Mouse (Mus musculus) midbrain, postnatal 0 days (tissue): ENCODE data around the gene D130043K22Rik. TPM values are rescaled to one million over a fixed set of nuclear protein-coding genes. Genes with fewer than 3 reads are reported as not detected.

Experiments
- ATAC-seq: fragments of 200-750 bp; cut with Nextera tagmentation; 2 replicates; pipeline ENCODE4 v1.8.0; 2017; ENCODE audit warnings: moderate number of reproducible peaks, mild to moderate bottlenecking, moderate TSS enrichment, moderate library complexity; ENCODE audit not compliant: low FRiP score
- DNase-seq: peaks from one replicate; pipeline ENCODE4 v3.0.0-alpha.2; 2015; ENCODE audit warnings: low spot score
- H3K27ac ChIP-seq: fragments of 300-500 bp; sonication (generic); 2 replicates; pipeline ENCODE4 v1.5.1; 2014; ENCODE audit warnings: low read depth, mild to moderate bottlenecking, low read length, mixed read lengths
- H3K27me3 ChIP-seq: fragments of 300-500 bp; sonication (generic); 2 replicates; pipeline ENCODE4 v1.6.1; 2014; ENCODE audit warnings: low read length, control low read depth, mixed read lengths; ENCODE audit not compliant: insufficient read depth
- H3K36me3 ChIP-seq: fragments of 300-500 bp; sonication (generic); 2 replicates; pipeline ENCODE4 v1.6.1; 2014; ENCODE audit warnings: low read length, control low read depth, mixed read lengths; ENCODE audit not compliant: insufficient read depth
- H3K4me1 ChIP-seq: fragments of 300-500 bp; sonication (generic); 2 replicates; pipeline ENCODE4 v1.6.1; 2014; ENCODE audit warnings: mild to moderate bottlenecking, control low read depth, antibody characterized with exemption, low read length, mixed read lengths; ENCODE audit not compliant: insufficient read depth
- H3K4me2 ChIP-seq: fragments of 300-500 bp; sonication (generic); 2 replicates; pipeline ENCODE4 v1.6.1; 2014; ENCODE audit warnings: low read depth, mild to moderate bottlenecking, low read length, mixed read lengths; ENCODE audit not compliant: poor library complexity, severe bottlenecking
- H3K4me3 ChIP-seq: fragments of 300-500 bp; sonication (generic); 2 replicates; pipeline ENCODE4 v1.5.1; 2014; ENCODE audit warnings: low read depth, mild to moderate bottlenecking, low read length, moderate library complexity
- H3K9ac ChIP-seq: fragments of 300-500 bp; sonication (generic); replicated peaks from 2 replicates; pipeline ENCODE4 v1.6.1; 2014; ENCODE audit warnings: mild to moderate bottlenecking, low read length, moderate library complexity, mixed read lengths; ENCODE audit not compliant: poor library complexity, severe bottlenecking
- H3K9me3 ChIP-seq: fragments of 300-500 bp; sonication (generic); 2 replicates; pipeline ENCODE4 v1.6.1; 2016; ENCODE audit warnings: low read length, control low read depth
- CTCF ChIP-seq: IDR thresholded peaks from 2 replicates; pipeline ENCODE4 v1.5.1; 2016; ENCODE audit warnings: antibody characterized with exemption, mild to moderate bottlenecking
- WGBS: fragments of 180-500 bp; shearing (Covaris S2); extraction: QIAGEN DNeasy Blood & Tissue Kit; methylation state at CpG from one replicate; pipeline ENCODE4 v1.1.7; 2014; 5-methylcytosine and 5-hydroxymethylcytosine counted together
- polyA plus RNA-seq: library from polyadenylated mRNA; unstranded; fragments of >200 nt; fragmentation: Nextera tagmentation; extraction: Ambion mirVana; gene quantifications from 2 replicates; pipeline ENCODE4 v1.2.1, GENCODE M21; 2015
- total RNA-seq: library from RNA; depleted of rRNA; stranded (reverse); fragments of >200 nt; gene quantifications from 2 replicates; pipeline ENCODE4 v1.2.3, GENCODE M21; 2014

The D130043K22Rik gene
- total and polyA plus RNA-seq, 2 experiments from 2014 or later, result 9.4 to 13.8 TPM

DNA sequence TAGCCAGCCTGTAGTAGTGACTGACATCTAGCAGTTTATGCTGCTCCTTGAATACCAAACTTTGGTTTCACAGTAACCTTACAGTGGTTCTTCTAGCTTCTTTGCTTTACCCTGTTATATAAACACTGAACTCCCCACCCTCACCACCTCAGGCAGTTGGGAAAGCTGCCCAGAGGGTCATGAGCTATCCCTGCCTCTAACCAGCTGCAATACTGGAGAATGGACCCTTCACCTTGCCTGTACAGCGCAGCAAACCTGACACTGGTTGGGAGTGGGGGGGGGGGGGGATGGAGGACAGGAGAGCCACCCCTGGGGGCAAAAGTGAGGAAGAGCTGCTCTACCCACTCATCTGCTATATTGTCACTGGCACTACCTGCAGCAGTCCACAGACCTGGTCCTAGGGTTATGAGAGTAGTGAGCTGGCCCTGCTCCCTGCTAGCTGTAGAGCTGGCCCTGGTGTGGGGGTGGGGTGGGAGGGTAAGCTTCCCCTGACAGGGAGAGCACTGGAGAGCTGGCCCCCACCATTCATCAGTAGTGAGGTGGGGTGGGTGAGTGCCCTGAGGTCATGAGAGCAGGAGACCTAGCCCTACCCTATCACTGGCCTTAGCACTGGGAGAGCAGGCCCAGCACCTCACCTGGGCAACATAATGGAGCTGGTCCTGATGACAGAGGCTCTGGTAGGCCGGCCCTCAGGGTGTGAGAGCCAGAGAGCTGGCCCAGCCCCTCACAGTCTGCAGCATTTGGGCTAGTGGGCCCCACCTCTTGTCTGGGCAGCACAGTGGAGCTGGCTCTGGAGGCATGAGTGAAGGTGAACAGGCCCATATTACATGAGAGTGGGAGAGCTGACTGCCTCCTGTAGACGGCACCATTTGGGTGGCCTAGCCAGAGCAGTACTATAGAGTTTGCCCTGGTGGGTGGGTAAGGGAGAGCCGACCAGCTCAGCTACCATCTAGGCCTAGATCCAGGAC lies 28.5 kb upstream of the D130043K22Rik start:
- Histone ChIP-seq H3K9me3 (no peaks in the 10 kb centered on the region), H3K9ac (no peak overlapping the region), H3K4me1 (no peaks in the 10 kb centered on the region), H3K4me2 (no peak overlapping the region), H3K27me3 (no peaks in the 10 kb centered on the region), H3K36me3 (peaks cover 13% of the 10 kb centered on the region), H3K4me3 (no peak overlapping the region), H3K27ac (no peak overlapping the region)
- DNase-seq (no peak), ATAC-seq (peak; percentile 58)
- TF ChIP-seq CTCF, result no peak
- WGBS, result 74% methylated on average over 4 of the region's 4 CpGs

DNA sequence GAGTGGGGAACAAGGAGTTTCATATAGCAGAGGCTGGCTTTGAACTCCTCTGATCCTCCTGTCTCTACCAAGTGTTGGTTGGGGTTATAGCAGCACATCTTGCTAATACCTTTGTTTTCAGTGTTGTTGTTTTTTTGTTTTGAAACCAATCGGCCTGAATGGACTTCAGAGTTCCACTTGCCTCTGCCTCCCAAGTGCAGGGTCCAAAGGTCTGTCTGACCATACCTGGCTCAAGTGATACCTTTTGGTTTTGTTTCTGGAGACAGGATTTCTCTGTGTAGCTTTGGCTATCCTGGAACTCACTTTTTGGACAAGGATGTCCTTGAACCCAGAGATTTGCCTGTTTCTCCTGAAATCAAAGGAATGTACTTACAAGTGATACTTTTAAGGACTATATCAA lies 25.0 kb upstream of the D130043K22Rik start:
- no peak overlapping the region for H3K9ac ChIP-seq
- no peaks in the 10 kb centered on the region for H3K4me1 ChIP-seq
- H3K4me3 ChIP-seq, result no peak overlapping the region
- no peak for DNase-seq
- H3K9me3 ChIP-seq, result no peaks in the 10 kb centered on the region
- 88% methylated on average over 1 of the region's 1 CpGs for WGBS
- no peak overlapping the region for H3K27ac ChIP-seq
- H3K27me3 ChIP-seq, result no peaks in the 10 kb centered on the region
- 0 out of 2 replicates have a peak, but pooled peaks cover under 1% of the 10 kb centered on the region for H3K36me3 ChIP-seq
- TF ChIP-seq CTCF, result no peak
- no peak overlapping the region for H3K4me2 ChIP-seq
- no peak for ATAC-seq

DNA sequence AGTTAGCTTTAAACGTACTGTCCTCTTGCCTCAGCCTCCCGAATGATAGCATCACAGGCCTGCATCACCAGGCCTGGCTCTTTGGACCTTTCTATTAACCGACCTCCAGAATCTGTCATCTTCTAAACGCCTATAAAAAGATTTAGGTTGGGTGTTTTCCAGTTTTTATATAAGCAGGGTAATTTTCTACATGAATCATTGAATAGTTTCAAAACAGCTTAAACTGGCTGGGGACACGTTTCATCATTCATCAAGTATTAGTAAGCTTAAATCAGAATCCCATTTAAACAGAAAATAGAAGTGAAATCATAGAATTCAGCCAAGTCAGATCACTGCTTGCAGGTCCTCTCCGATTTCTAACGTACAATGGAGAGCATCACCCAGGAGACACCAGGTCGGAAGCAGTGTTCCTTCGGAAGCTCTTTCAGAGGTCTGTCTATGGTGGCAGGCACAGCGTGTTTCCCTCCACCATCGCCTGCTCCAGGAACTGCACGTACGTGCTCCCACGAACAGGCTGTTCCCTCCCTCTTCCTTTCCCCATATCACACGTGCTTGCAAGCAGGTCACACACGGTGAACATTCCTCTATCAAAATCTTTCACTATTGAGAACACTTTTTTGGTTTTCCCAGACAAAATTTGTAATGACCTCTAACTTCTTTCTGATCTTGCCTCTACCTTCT lies 22.1 kb upstream of the D130043K22Rik start:
- H3K9ac ChIP-seq, result no peak overlapping the region
- WGBS, result 85% methylated on average over 16 of the region's 16 CpGs
- DNase-seq, result no peak

DNA sequence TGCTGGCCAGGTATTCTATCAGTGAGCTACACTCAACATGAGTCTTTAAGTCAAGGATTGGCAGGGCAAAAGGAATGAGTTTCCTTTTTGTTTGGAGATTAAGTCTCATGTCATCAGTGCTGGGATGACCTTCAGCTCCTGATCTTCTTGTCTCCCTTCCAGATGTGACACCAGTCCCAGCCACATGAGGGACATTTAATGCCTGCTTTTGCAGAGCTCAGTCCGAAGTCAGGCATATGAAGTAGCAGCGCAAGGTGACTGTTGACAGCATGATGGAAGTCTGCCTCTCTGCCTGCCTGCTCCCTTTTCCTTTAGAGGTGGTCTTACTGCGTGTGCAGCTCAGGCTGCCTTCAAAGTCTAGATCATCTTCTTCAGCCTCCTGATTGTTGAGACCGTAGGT lies 20.3 kb upstream of the D130043K22Rik start:
- Histone ChIP-seq H3K27ac (no peak overlapping the region), H3K4me2 (no peak overlapping the region), H3K4me1 (no peaks in the 10 kb centered on the region), H3K9ac (no peak overlapping the region), H3K4me3 (no peak overlapping the region), H3K36me3 (no peaks in the 10 kb centered on the region), H3K27me3 (no peaks in the 10 kb centered on the region), H3K9me3 (no peaks in the 10 kb centered on the region)
- no peak for DNase-seq
- 94% methylated on average over 4 of the region's 4 CpGs for WGBS
- ATAC-seq, result no peak
- TF ChIP-seq CTCF, result no peak

More for the DNA sequence above, 22.1 kb upstream of the D130043K22Rik start:
- H3K9me3 ChIP-seq, result no peaks in the 10 kb centered on the region
- H3K4me2 ChIP-seq, result no peak overlapping the region
- no peak for TF ChIP-seq CTCF
- H3K27me3 ChIP-seq, result no peaks in the 10 kb centered on the region
- no peaks in the 10 kb centered on the region for H3K36me3 ChIP-seq
- H3K4me3 ChIP-seq, result no peak overlapping the region
- ATAC-seq, result no peak
- no peak overlapping the region for H3K27ac ChIP-seq
- no peaks in the 10 kb centered on the region for H3K4me1 ChIP-seq

DNA sequence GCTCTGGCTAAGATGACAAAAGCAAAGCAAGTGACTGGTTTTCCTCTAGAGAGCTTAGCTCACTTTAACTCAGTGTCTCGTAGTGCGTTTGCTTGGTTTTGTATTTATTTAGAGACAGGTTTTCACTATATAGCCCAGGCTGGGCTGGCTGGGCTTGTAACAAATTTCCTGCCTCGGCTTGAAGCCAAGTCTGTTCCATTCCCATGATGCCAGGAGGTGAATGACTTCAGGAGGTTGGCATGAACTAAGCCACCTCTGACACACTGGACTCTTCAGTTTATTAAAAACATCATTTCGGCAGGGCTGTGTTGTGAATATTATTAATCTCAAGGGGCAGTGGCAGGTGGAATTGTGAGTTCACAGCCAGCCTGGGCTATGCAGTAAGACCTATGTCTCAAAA lies 19.3 kb upstream of the D130043K22Rik start:
- Histone ChIP-seq H3K9me3 (no peaks in the 10 kb centered on the region), H3K4me2 (no peak overlapping the region), H3K9ac (no peak overlapping the region), H3K4me3 (no peak overlapping the region), H3K4me1 (no peaks in the 10 kb centered on the region), H3K36me3 (no peaks in the 10 kb centered on the region), H3K27me3 (no peaks in the 10 kb centered on the region), H3K27ac (no peak overlapping the region)
- DNase-seq (no peak), ATAC-seq (no peak)
- WGBS, result 87% methylated on average over 4 of the region's 4 CpGs
- no peak for TF ChIP-seq CTCF

DNA sequence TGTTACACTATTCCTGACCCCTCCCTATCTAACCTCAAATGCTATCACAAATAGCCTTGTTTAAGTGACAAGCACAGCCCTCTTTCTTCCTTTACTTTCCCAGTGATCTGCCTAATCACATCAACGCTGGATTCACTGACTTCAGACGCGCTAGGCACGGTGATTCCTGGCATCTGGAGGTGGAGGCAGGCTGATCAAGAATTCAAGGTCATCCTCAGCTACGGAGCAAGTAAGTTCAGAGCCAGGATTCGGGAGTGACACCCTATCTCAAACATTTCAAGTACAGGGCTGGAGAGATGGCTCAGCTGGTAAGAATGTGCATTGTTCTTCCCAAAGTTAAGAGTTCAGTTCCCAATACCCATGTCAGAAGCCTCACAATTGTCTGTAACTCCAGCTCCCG lies 18.8 kb upstream of the D130043K22Rik start:
- no peak for TF ChIP-seq CTCF
- H3K27me3 ChIP-seq, result no peaks in the 10 kb centered on the region
- H3K36me3 ChIP-seq, result no peaks in the 10 kb centered on the region

More for the DNA sequence above, 18.8 kb upstream of the D130043K22Rik start:
- Histone ChIP-seq H3K9me3 (no peaks in the 10 kb centered on the region), H3K9ac (no peak overlapping the region), H3K4me1 (no peaks in the 10 kb centered on the region), H3K27ac (no peak overlapping the region), H3K4me2 (no peak overlapping the region), H3K4me3 (no peak overlapping the region)
- DNase-seq (no peak), ATAC-seq (no peak)
- WGBS, result 86% methylated on average over 7 of the region's 7 CpGs
